Mouse (Mus musculus): ENCODE results near the gene Mid1.
"Not testable (repeated sequence)": the region's sequence is repeated elsewhere in the genome, so short reads cannot be mapped to it uniquely, and the experiment has no call there.

DNA sequence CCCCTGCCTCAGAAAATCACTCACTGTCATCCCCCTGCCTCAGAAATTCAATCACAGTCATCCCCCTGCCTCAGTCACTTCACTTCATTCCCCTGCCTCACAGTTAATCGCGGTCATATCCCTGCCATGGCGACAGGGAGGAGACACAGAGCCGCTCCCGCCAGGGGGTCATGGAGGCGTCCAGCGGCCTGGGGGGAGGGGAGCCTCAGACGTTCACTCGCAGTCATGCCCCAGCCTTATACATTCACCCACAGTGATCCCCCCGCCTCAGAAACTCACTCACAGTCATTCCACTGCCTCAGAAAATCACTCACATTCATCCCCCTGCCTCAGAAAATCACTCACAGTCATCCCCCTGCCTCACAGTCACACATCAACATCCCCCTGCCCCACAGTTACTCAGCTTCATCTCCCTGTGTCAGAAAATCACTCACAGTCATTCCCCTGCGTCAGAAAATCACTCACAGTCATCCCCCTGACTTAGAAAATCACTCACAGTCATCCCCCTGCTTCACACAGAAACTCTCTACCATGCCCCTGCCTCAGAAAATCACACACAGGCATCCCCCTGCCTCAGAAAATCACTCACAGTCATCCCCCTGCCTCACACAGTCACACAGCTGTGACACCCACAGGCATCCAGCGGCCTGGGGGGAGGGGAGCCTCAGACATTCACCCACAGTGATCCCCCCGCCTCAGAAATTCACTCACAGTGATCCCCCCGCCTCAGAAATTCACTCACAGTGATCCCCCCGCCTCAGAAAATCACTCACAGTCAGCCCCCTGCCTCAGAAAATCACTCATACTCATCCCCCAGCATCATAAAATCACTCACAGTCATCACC is 307.3 kb downstream of the Mid1 start:
- not testable (repeated sequence) for TF ChIP-seq CTCF (IDR thresholded peaks at IDR 0.05; ENCODE audit: control insufficient read depth, insufficient read depth, insufficient read length); USF1 (IDR thresholded peaks at IDR 0.05; ENCODE audit: low read depth); MYOD1 (IDR thresholded peaks at IDR 0.05; ENCODE audit: control insufficient read depth, insufficient read length, low read depth); MYOG (IDR thresholded peaks at IDR 0.05; ENCODE audit: control insufficient read depth, extremely low read depth, insufficient read length); MAX (IDR thresholded peaks at IDR 0.05); FOSL1 (IDR thresholded peaks at IDR 0.05; ENCODE audit: insufficient read depth, low read length, poor library complexity, severe bottlenecking)

All from C2C12 (cell line).